Mouse (Mus musculus): ENCODE measurements around the gene Rhoj.

- TF ChIP-seq POLR2A (IDR thresholded peaks at IDR 0.05; ENCODE audit: control insufficient read depth, extremely low read depth, insufficient read depth, low read length, poor library complexity) (no peak), CTCF (IDR thresholded peaks at IDR 0.05; ENCODE audit: borderline replicate concordance, control insufficient read depth, extremely low read depth, insufficient read depth, low read length, poor library complexity) (no peak)
Measured at GRCm38 (mm10) chr12:75429685-75430396, 121.7 kb downstream of the Rhoj start.

All from thymus, adult 2 months (tissue).